ENCODE assay signal across 9 mouse cellular contexts in genomic region chr4:93879351-93879872, GRCm38 (mm10).
DNase-seq lines count a peak whose midpoint lies in the region; ATAC-seq and TF ChIP-seq lines count a peak whose summit lies in the region.
"Had no signal": no experiment of that assay in that cellular context is flagged by ENCODE, and none has a peak within 500 bp of the region (broad histone marks: within the 10 kb centered on the region; RNA-seq: fewer than 3 reads in every experiment).

No protein-coding gene starts in this region.

- H3K27me3 ChIP-seq in forebrain, embryonic 12.5 days: no peaks in the 10 kb centered on the region
- H3K27me3 ChIP-seq in forebrain, embryonic 10.5 days (ENCODE audit: poor library complexity, severe bottlenecking): no peaks in the 10 kb centered on the region
- no peaks in the 10 kb centered on the region for H3K27me3 ChIP-seq in neural tube, embryonic 15.5 days (replicated peaks)
- H3K27me3 ChIP-seq: liver, embryonic 15.5 days had no signal

- 75% methylated on average over 8 of the region's 8 CpGs for WGBS in forebrain, embryonic 12.5 days
- WGBS in forebrain, embryonic 10.5 days: 80% methylated on average over 8 of the region's 8 CpGs
- WGBS in neural tube, embryonic 15.5 days: 48% methylated on average over 8 of the region's 8 CpGs

- H3K36me3 ChIP-seq in forebrain, embryonic 12.5 days (replicated peaks): no peaks in the 10 kb centered on the region
- H3K36me3 ChIP-seq in forebrain, embryonic 10.5 days (replicated peaks): no peaks in the 10 kb centered on the region
- no peaks in the 10 kb centered on the region for H3K36me3 ChIP-seq in neural tube, embryonic 15.5 days
- H3K36me3 ChIP-seq: liver, embryonic 15.5 days had no signal

- H3K27ac ChIP-seq in forebrain, embryonic 12.5 days: no peak overlapping the region
- no peak overlapping the region for H3K27ac ChIP-seq in forebrain, embryonic 10.5 days
- H3K27ac ChIP-seq in left cerebral cortex, adult 2 months: peak overlapping the region; percentile 7; the same call in 1 of the 2 replicates
- 0 out of 2 replicates have a peak overlapping the region, but pooled peaks have one; percentile 11 for H3K27ac ChIP-seq in neural tube, embryonic 15.5 days (replicated peaks)
- H3K27ac ChIP-seq: liver, embryonic 15.5 days had no signal

- no peak overlapping the region for H3K4me2 ChIP-seq in forebrain, embryonic 12.5 days
- H3K4me2 ChIP-seq in neural tube, embryonic 15.5 days: no peak overlapping the region
- H3K4me2 ChIP-seq: liver, embryonic 15.5 days had no signal

- H3K9me3 ChIP-seq in forebrain, embryonic 12.5 days: no peaks in the 10 kb centered on the region
- no peaks in the 10 kb centered on the region for H3K9me3 ChIP-seq in forebrain, embryonic 10.5 days
- no peaks in the 10 kb centered on the region for H3K9me3 ChIP-seq in neural tube, embryonic 15.5 days (replicated peaks)
- H3K9me3 ChIP-seq: liver, embryonic 15.5 days had no signal

- no peak overlapping the region for H3K4me3 ChIP-seq in forebrain, embryonic 12.5 days (replicated peaks)
- no peak overlapping the region for H3K4me3 ChIP-seq in forebrain, embryonic 10.5 days
- H3K4me3 ChIP-seq in left cerebral cortex, adult 2 months: no peak overlapping the region
- H3K4me3 ChIP-seq in neural tube, embryonic 15.5 days (replicated peaks): no peak overlapping the region
- H3K4me3 ChIP-seq: liver, embryonic 15.5 days had no signal

- H3K4me1 ChIP-seq in forebrain, embryonic 12.5 days: no peaks in the 10 kb centered on the region
- H3K4me1 ChIP-seq in forebrain, embryonic 10.5 days: peaks cover 11% of the 10 kb centered on the region; the same call in 1 of the 2 replicates
- H3K4me1 ChIP-seq in neural tube, embryonic 15.5 days: peaks cover 7% of the 10 kb centered on the region; the same call in 1 of the 2 replicates
- H3K4me1 ChIP-seq: liver, embryonic 15.5 days had no signal

- peak; percentile 23; the same call in 1 of the 2 replicates for ATAC-seq in forebrain, embryonic 12.5 days (ENCODE audit: low FRiP score)
- ATAC-seq in neural tube, embryonic 15.5 days (ENCODE audit: low FRiP score): peak; percentile 90

- intact Hi-C loops in left cerebral cortex, adult 2 months (cut with DNase I): loop anchor here (10.0 kb wide), 1 partner anchor 325 kb away; no protein-coding TSS in a partner anchor

- TF ChIP-seq CTCF in left cerebral cortex, adult 2 months (IDR thresholded peaks at IDR 0.05): no peak

- DNase-seq in forebrain, embryonic 10.5 days (ENCODE audit: extremely low spot score, low spot score): no peak
- peak; percentile 9 for DNase-seq in embryo, embryonic 11 days
- DNase-seq in left cerebral cortex, adult 2 months (ENCODE audit: extremely low spot score in 1 of 2, low spot score in 2 of 2): peak; percentile 30 to 34
- DNase-seq in cerebellum, adult 11 months: no peak
- no peak for DNase-seq in thymus, postnatal 10 days (ENCODE audit: low spot score in 2 of 2)
- no peak for DNase-seq in yolk sac, embryonic 10.5 days (ENCODE audit: low spot score)

- H3K9ac ChIP-seq in forebrain, embryonic 12.5 days: no peak overlapping the region
- no peak overlapping the region for H3K9ac ChIP-seq in neural tube, embryonic 15.5 days (replicated peaks)
- H3K9ac ChIP-seq: liver, embryonic 15.5 days had no signal

Comparison
In these comparisons a context has a peak if more than half of its experiments do, and no peak if none do; other contexts are left out.
1. H3K27ac ChIP-seq: peak in left cerebral cortex, adult 2 months (single experiment) and neural tube, embryonic 15.5 days (single experiment); none in forebrain, embryonic 12.5 days (single experiment) and forebrain, embryonic 10.5 days (single experiment).
2. DNase-seq: peak in embryo, embryonic 11 days (single experiment) and left cerebral cortex, adult 2 months (2 of 2); none in forebrain, embryonic 10.5 days (single experiment), cerebellum, adult 11 months (single experiment), thymus, postnatal 10 days (0 of 2) and yolk sac, embryonic 10.5 days (single experiment).